Mouse (Mus musculus): Measurements from ENCODE around the gene Hspa2. TPM values are rescaled to one million over a fixed set of nuclear protein-coding genes. Genes with fewer than 3 reads are reported as not detected.
"Not testable (repeated sequence)": the region's sequence is repeated elsewhere in the genome, so short reads cannot be mapped to it uniquely, and the experiment has no call there.

Gene Hspa2
- total RNA-seq, 1 experiment from 2014 or later: 23.3 TPM

DNA sequence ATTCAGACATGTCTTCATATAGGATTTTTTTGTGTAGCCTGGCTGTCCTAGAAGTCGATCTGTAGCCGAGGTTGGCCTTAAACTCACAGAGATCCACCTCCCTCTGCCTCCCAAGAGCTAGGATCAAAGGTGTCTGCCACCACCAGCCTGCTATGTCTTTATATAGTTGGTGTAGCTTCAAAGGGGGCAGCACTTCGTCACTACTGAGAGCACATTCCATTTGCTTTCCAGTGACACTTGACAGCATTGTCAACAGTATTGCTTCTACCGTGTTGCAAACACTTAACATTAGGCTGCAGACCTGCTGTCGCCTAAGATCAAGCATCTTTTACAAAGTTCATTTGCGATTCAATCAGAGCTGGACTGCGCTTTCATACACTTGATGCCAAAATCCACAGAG, 30.1 kb downstream of the Hspa2 start:
- DNase-seq: no peak

DNA sequence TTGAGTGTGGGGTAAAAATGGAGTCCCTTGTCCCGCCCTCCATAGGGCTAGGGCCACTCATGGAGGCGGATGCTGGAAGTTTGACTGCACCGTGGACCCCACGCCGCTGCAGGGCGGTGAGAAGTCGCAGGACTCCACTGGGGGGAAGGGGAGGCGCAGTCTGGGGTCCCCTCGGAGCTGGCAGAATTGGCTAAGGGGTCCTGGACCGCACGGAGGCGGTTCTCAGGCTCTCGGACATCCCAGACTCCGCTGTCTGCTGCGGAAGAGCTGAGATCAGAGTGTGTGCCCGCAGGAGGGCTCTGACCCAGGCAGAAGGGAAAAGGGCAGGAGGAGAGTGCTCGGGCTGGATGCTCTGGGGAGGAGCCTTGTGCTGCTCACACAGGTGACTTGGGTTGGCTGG, 31.1 kb downstream of the Hspa2 start:
- no peak for DNase-seq

DNA sequence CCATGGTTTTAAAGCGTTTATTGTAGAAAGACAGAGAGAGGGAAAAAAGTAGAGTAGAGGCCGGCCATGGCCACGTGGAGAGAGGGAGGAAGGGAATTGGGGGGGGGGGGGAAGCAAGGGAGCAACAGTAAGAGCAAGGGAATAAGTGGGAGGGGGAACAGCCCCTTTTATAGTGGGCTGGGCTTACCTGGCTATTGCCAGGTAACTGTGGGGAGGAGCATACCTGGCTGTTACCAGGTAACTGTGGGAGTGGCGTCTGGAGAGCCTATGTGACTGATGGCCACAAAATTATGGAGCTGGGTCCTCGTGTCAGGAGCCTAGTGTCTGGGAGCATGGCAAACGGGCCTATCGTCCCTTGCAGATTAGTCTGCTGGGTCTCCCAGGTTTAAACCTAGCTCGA, 31.6 kb downstream of the Hspa2 start:
- no peak for DNase-seq

DNA sequence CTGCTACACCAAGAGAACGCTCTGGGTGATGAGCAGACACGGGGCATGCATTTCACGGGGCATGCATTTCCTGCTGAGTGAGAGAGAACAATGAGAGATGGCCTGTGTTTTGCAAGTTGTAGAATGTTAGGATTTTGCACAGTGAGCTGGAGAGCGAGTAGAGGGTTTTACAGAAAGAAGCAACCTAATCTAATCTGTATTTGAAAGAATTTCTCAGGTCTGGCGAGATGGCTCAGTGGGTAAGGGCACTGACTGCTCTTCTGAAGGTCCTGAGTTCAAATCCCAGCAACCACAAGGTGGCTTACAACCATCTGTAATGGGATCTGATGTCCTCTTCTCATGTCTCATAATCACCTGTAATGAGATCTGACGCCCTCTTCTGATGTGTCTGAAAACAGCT, 39.5 kb downstream of the Hspa2 start:
- not testable (repeated sequence) for DNase-seq

- DNase-seq: no peak
Measured at GRCm38 (mm10) chr12:76444359-76444772, 40.4 kb downstream of the Hspa2 start.

- DNase-seq: no peak
Measured at GRCm38 (mm10) chr12:76444862-76445261, 40.9 kb downstream of the Hspa2 start.

DNA sequence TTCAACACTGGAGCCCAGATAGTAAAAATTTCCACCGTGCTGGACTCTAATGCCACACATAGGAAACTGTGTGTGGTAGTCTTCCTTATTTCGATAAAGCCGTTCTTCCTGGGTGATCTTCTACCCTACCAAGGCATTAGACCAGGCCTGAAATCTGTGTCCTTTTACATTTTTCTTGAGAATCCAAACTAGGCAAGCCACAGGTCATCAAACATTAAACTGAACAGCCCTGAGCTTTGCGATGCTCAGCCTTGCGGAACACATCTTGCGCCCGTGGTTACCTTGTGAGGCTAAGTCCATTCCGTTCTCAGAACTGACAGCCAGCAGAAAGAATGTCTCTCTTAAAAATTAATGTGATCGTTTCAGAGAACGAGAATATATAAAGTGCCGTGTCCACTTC, 42.2 kb downstream of the Hspa2 start:
- no peak for DNase-seq

DNA sequence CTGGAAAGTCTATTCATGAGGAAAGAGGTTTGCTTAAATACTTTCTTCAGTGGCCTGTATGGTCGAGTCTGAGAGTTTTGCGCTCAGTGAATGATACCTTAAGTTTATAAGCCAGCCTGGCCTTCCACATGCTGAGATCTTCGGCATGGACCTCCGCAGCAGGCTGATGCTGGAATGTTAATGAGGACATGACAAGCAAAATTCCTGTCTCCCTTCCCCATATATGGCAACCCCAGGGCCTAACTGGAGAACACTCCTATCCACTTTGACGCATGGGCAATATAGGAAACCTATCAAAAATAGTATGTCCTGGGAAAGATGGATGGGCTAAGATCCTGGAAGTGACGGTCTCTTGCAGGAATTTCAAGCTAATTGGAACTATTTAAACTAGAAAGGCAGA, 44.2 kb downstream of the Hspa2 start:
- DNase-seq: no peak

DNA sequence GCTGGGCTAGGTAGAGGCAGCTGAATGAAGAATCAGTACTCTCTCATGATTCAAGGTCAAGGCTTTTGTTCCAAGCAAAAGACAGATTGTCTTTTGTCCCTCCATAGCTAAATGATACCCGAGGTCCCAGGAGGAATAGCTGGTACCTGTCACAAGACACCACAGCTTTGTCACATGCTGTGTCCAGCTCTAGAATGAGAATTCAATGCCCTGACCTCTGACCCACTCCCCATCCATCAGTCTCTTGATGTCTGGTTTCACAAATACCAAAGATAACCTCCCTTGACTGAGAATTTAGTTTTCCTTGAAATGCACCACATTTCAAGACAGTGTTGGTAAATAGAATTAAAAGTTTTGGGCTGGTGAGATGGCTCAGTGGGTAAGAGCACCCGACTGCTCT, 48.2 kb downstream of the Hspa2 start:
- no peak for DNase-seq

Other genes starting within 250 kb of the Hspa2 start
- gene Esr2, start 226.9 kb upstream of the Hspa2 start, total RNA-seq (2021): not detected in 2 replicates
- gene Tex21, start 157.4 kb upstream of the Hspa2 start, total RNA-seq (2021): not detected in 2 replicates
- 46.8 and 61.0 TPM in 2 replicates for gene Mthfd1, start 148.9 kb upstream of the Hspa2 start, total RNA-seq (2021)
- gene Akap5, start 79.3 kb upstream of the Hspa2 start, total RNA-seq (2021): 3.4 and 4.3 TPM in 2 replicates
- 7.3 and 9.1 TPM in 2 replicates for gene Zbtb25, start 34.6 kb upstream of the Hspa2 start, total RNA-seq (2021)
- 6.4 and 7.0 TPM in 2 replicates for gene Zbtb1, start 33.9 kb upstream of the Hspa2 start, total RNA-seq (2021)
- 0.34 TPM in 1 of 2 replicates, not detected in the other for gene Ppp1r36, start 13.4 kb downstream of the Hspa2 start, total RNA-seq (2021)
- gene Plekhg3, start 126.7 kb downstream of the Hspa2 start, total RNA-seq (2021): 16.7 and 19.4 TPM in 2 replicates